Mouse (Mus musculus) MEL (cell line): ENCODE measurements around the gene Smpd3.

Source experiments
- CTCF ChIP-seq, 3 experiments: IDR thresholded peaks in 2 of 3; conservative IDR thresholded peaks in 1 of 3; 2 replicates each; pipeline ENCODE4 v1.5.1; 2011 to 2012; ENCODE audit warnings: low read length in 3 of 3, low read depth in 2 of 3, mild to moderate bottlenecking in 2 of 3, improper control_type of control experiment in 1 of 3, inconsistent platforms in 1 of 3, mixed read lengths in 1 of 3, moderate library complexity in 1 of 3; ENCODE audit not compliant: control insufficient read depth in 1 of 3, insufficient read depth in 1 of 3, poor library complexity in 1 of 3, severe bottlenecking in 1 of 3
- EP300 ChIP-seq, 2 experiments: IDR thresholded peaks; 2 replicates each; pipeline ENCODE4 v1.6.1; 2011; ENCODE audit warnings: improper control_type of control experiment in 2 of 2, low read length in 2 of 2, low read depth in 1 of 2, mild to moderate bottlenecking in 1 of 2
- JUND ChIP-seq: IDR thresholded peaks from 2 replicates; pipeline ENCODE4 v1.6.1; 2011; ENCODE audit warnings: low read depth, mild to moderate bottlenecking, improper control_type of control experiment, low read length
- MEF2A ChIP-seq: IDR thresholded peaks from 2 replicates; pipeline ENCODE4 v1.6.1; 2014; ENCODE audit warnings: low read depth, mild to moderate bottlenecking, inconsistent platforms, low read length, improper control_type of control experiment; ENCODE audit not compliant: poor library complexity, insufficient replicate concordance, severe bottlenecking; ENCODE audit errors: extremely low read depth
- NRF1 ChIP-seq: IDR thresholded peaks from 2 replicates; pipeline ENCODE4 v1.6.1; 2014; ENCODE audit warnings: low read depth, mild to moderate bottlenecking, inconsistent platforms, low read length, improper control_type of control experiment, moderate library complexity; ENCODE audit not compliant: poor library complexity, insufficient read depth, severe bottlenecking
- POLR2A ChIP-seq, 2 experiments: IDR thresholded peaks; 2 replicates each; pipeline ENCODE4 v1.6.1; 2011 to 2012; ENCODE audit warnings: low read length in 2 of 2, mild to moderate bottlenecking in 2 of 2, control low read depth in 1 of 2, improper control_type of control experiment in 1 of 2, low read depth in 1 of 2, moderate library complexity in 1 of 2; ENCODE audit not compliant: control insufficient read depth in 1 of 2, insufficient read depth in 1 of 2, poor library complexity in 1 of 2
- POLR2AphosphoS2 ChIP-seq: IDR thresholded peaks from 2 replicates; pipeline ENCODE4 v1.6.1; 2011; ENCODE audit warnings: low read length, improper control_type of control experiment
- TAL1 ChIP-seq: IDR thresholded peaks from 2 replicates; pipeline ENCODE4 v1.6.1; 2012; ENCODE audit warnings: mild to moderate bottlenecking, inconsistent platforms, low read length, moderate library complexity, mixed read lengths
- TBP ChIP-seq: IDR thresholded peaks from 2 replicates; pipeline ENCODE4 v1.8.0; 2011; ENCODE audit warnings: low read depth, low read length, improper control_type of control experiment
- ZC3H11A ChIP-seq: IDR thresholded peaks from 2 replicates; pipeline ENCODE4 v1.6.1; 2012; ENCODE audit warnings: low read depth, mild to moderate bottlenecking, inconsistent platforms, low read length, improper control_type of control experiment
- ZNF384 ChIP-seq: IDR thresholded peaks from 2 replicates; pipeline ENCODE4 v1.6.1; 2012; ENCODE audit warnings: low read depth, mild to moderate bottlenecking, inconsistent platforms, low read length, improper control_type of control experiment

DNA sequence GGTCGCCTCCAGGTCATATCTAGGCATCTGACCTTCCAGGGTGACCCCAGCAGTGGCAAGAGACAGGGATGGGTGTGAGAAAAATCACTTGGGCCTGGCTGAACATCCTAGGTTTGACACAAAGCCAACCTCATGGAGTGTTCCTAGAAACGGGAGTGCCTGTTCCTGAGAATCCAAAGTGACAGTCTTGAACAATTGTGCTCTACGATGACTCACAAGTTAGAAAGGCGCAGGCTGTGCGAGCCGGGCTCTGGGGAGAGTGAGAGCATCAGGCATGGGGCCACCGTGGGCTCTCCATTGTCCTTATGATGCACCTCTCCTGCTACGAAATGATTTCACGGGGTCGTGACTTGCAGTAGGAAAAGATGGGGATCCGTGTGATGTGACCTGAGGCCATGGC lies 11.6 kb upstream of the Smpd3 start:
- no peak for TF ChIP-seq JUND
- TF ChIP-seq POLR2A (IDR thresholded peaks at IDR 0.05; ENCODE audit: control insufficient read depth in 1 of 2, insufficient read depth in 1 of 2, low read depth in 1 of 2, low read length in 2 of 2, poor library complexity in 1 of 2) = no peak
- no peak for TF ChIP-seq CTCF (IDR thresholded peaks at IDR 0.05 in 2 of 3, conservative IDR thresholded peaks at IDR 0.05 in 1 of 3; ENCODE audit: control insufficient read depth in 1 of 3, insufficient read depth in 1 of 3, low read depth in 2 of 3, low read length in 3 of 3, poor library complexity in 1 of 3, severe bottlenecking in 1 of 3)
- TF ChIP-seq EP300 (IDR thresholded peaks at IDR 0.05; ENCODE audit: low read depth in 1 of 2, low read length in 2 of 2) = no peak
- no peak for TF ChIP-seq TBP
- TF ChIP-seq POLR2AphosphoS2 = no peak
- no peak for TF ChIP-seq ZNF384
- no peak for TF ChIP-seq TAL1
- TF ChIP-seq MEF2A = no peak
- no peak for TF ChIP-seq NRF1
- TF ChIP-seq ZC3H11A = no peak
